Mouse (Mus musculus) kidney, postnatal 36 days (tissue): ENCODE measurements at regions not wholly inside any gene's neighbourhood (a gene's known extent, or its start where the extent isn't known, plus 50 kb on each side); places are given as distances from the start of the nearest gene placed in this dataset.
A peak's percentile ranks its signal among the peaks of the same experiment; 100 is the strongest.

ENCODE experiments used
- DNase-seq, 2 experiments: peaks; one replicate each; pipeline ENCODE4 v3.0.0; 2021 to 2022; ENCODE audit warnings: mixed read lengths in 2 of 2

DNA sequence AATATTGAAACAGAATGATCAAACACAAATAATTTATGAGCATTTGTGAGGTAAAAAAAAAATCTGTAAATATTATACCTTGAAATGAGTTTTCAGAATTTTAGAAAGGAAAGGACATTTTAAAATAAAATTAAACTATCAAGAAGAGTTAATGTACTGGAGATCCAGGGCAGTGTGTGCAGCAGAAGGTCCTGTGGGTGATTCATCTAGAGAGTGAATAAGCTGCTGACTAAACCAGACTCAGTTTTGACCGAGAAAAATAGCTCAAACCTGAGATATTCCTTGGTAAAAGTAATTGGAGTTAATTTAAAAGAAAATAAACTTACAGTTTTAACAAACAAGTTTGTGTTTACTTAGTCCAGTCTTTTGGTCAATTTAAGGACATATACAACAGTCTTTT, 1118.6 kb upstream of the Celf2 start:
- no peak for DNase-seq

DNA sequence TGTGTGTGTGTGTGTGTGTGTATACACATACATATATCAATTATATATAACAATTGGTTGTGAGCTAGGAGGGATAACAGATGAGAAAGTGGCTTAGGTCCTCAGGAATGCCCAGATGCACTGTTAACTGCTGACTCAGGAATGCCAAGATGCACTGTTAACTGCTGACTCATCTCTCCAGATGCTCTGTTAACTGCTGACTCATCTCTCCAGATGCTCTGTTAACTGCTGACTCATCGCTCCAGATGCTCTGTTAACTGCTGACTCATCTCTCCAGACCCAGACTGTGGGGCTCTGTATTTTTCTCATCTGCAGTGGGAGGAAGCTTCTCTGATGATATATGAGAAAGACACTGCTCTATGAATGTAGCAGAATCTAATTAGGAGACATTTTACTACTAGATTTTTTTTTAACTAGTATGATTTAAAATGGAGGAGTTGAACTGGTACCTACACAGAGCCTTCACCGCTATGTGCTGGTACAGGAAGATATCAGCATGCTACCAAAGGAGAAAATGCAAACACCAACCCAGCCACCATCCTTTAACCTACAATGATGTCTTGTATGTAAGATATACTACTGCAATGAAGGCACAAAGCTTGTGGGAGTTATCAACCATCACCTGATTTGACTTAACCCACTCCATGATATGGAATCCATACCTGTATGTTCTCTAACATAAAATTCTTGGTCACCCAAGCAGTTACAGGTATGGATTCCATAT, 1119.3 kb upstream of the Celf2 start:
- DNase-seq = no peak

DNA sequence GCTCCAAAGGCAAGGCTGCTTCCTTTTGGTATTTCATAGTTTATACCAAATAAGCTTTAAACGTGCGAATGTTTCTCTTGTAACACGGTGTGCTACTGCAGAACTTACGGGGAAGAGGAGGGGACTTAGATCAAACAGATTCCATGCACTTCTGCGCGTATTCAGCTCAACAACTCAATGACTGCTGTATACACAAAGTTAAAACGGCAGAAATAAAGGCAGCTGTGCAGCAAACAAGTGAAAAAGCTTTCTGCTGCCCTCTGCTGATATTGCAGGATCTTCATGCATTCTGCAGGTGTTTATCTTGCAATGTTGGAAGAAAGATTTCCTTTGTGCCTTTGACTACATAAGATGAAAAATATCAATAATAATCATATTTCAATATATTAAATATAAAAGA, 1128.7 kb upstream of the Celf2 start:
- DNase-seq = peak in 1 of 2 experiments; percentile 3

DNA sequence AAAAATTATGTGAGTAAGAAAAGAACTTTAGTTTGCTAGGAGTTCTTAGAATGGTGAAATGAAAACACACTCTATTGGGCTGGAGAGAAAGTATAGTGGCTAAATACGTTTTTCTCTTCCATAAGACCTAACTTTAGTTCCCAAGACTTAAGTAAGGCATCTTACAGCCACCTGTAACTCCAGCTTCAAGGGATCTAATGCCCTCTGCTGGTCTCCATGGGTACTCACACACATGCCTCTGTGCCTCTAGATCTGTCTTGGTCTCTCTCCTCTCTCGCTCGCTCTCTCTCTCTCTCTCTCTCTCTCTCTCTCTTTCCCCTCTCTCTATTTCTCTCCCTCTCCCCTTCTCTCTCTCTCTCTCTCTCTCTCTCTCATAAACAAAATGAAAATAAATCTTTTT, 1129.9 kb upstream of the Celf2 start:
- peak; percentile 9 to 32 for DNase-seq

- peak in 1 of 2 experiments; percentile 4 for DNase-seq
Observed at GRCm38 (mm10) chr2:8645463-8645862, 1136.1 kb upstream of the Celf2 start.

DNA sequence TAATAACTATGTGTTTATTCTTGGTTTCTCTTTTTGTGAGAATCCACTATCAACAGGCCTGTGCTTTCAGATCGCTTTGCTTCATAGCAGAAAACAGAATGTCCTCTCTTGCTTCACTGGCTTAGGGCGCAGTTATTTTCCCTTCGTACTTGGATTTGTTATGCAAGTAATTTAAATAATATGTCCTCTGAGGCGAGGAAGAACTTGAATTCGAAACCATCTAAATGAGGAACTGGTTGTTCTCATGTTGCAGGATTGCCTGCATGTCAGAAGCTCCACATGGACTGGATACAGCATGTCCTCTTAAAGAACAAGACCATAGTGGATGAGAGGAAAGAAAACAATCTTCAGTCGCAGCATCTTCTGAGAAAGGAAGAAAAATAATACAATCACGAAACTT, 1151.2 kb upstream of the Celf2 start:
- no peak for DNase-seq

- peak; percentile 50 to 85 for DNase-seq
Observed at GRCm38 (mm10) chr2:8673751-8674378, 1164.5 kb upstream of the Celf2 start.

- DNase-seq = no peak
Observed at GRCm38 (mm10) chr2:8675537-8675936, 1166.2 kb upstream of the Celf2 start.

DNA sequence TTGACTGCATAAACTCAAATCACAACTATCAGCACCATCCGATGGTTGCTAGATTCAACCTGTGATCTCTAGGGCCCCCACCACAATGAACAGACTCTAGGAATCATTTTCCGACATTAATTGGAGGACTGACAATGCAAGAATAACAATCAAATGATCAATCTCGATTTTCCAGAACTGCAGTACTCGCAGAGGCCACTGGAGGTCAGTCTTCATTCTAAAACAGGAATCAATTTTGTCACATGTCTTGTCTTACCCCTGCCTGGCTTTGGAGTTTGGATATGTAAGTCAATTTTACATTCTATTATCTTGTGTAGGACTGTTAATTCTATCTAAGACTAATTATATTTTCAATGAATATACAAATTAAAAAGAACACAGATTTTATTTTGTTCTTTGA, 1167.2 kb upstream of the Celf2 start:
- DNase-seq = peak in 1 of 2 experiments; percentile 42

DNA sequence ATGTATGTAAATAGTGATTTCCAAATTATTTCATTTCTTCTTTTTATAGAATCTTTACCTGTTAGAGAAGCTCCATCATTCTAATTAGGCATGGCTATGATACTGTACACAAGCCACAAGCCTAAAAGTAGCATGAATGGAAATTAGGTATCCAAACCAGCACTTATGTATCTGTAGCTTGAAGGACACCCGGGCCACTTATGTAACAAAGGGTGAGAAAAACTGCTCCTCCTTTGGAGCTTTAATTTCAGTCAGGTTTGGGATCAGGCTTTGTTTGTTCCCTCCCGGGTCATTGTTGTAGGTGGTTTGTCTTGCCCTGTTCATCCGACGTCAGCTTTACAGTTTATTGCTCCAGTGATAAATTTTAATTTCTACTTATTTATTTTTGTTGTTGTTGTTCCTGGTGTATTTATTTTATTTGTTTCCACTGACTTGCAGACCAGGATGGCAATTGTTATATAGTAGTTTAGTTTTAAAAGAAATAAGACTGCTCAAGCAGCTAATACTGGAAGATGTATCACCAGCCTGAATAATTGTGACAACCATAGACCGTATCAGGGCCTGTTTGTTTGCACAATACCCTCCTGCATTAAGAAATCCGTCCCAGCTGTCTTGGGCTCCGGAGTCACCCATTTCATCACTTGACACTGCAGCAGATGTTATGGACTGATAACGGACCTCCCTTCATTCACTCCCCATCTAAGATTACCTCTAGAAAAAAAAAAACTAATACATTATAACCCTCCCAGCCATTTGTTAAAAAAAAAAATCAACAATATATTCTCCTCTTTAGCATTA, 1181.7 kb upstream of the Celf2 start:
- DNase-seq = no peak

DNA sequence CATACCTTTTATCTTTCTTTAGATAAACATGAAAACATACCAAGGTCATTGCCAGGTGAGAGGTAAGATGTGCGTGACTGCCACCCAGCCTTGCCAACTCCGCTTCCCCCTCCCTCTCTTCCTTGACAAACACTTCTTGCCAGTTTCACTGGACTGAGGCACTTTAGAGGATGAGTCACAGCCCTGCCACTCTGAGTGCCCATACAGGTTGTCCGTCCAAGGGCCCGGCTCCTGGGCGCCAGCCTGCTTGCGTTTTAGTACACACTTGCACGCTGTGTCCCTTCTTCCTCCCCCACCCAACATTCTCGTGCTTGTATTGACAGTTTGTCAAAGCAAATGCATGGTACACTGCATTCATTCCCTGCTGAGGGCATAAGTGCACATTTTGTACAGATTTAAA, 1151.7 kb upstream of the 4930412O13Rik start:
- DNase-seq = peak; percentile 1 to 6

GRCm38 (mm10) chr2:8754142-8754541, 1126.9 kb upstream of the 4930412O13Rik start:
- peak; percentile 27 to 60 for DNase-seq

- peak in 1 of 2 experiments; percentile 5 for DNase-seq
Observed at GRCm38 (mm10) chr2:8756546-8756945, 1124.5 kb upstream of the 4930412O13Rik start.

DNA sequence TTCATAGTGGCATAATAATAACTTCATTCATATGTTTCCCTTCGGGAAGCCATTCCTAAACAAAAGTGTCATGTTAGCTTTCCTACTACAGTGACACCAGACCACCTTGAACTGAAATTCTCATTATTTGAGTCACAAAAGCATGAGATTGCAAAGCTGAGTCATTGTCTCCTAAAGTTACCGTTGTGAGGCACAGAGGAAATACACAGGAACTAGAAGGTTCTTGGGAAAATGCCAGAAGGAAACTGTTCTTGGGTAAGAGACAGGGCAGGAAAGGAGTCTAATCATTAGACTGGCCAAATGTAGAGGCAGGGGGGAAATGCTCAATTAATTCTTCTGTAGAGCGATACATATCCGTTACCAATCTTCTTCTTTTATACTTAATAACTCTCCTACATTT, 1110.4 kb upstream of the 4930412O13Rik start:
- peak in 1 of 2 experiments; percentile 5 for DNase-seq

DNA sequence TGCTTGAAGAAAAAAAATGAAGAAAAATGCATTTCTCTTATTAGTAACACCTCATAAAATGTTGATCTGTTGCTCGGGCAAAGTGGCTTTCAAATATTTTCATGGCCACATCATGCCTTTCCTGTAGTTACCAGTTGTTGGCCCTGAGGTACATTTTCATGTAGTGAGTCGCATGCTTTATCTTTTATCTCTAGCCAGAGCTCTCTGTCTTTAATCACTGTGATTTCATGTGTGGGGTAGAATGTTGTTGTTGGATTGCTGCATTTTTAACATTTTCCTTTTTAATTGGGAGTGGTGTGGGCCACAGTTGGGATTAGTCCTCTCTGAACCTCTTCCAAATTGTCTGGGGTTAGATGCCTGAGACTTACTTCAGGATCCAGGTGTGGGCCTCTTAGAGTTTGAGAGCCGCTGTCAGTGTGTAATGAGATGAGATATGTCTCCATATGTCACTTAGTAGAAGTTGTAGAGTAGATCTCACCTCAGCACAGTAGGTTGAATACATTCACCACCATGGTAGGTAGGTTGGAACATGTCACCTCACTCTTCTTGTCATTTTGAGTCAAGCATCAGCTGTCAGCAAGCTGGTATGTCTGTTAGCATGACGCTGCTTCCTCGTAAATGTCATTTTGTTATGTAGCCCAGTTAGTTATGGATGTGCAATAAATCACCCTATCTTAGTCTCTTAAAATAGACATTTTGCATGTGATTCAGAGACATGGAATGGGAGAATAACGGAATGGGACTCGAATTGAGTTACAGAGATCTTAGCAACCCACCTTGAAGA, 1099.7 kb upstream of the 4930412O13Rik start:
- no peak for DNase-seq

DNA sequence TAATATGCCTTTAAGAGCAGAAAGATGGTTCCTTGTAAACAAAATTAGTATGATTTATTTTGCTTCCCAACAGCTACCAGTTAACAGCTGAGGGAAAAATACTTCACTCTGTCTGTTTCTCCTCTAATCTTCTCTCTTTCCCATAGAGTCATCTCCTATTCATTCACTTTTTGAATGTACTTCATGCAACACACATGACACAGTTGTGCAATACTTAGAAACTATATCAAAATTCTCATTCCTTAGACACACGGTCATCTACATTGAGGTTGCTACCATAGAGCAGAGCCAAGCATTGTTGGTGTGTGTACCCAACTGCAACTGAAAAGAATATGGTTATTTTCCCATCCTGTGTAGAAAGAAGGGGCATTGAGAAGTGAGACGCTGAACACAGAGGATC, 1098.8 kb upstream of the 4930412O13Rik start:
- DNase-seq = no peak

DNA sequence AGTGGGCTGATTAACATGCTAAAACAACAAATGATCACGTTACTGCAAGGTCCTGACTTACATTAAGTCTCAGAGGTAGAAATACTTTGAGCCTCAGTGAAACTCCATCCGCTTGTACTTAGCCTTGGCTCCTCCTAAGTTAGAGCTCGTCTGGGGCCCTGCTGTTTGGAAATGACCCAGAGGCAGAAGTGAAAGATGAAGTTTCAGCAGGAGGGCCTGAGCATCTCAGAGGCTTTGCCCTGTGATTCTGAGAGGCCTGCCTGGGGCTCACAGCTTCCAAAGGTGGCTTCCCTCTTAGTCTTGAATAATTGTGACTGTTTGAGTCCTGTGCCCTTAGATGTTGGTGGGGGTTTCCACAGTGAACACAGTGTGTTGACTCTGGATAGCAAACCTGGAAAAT, 1079.0 kb upstream of the 4930412O13Rik start:
- DNase-seq = no peak

DNA sequence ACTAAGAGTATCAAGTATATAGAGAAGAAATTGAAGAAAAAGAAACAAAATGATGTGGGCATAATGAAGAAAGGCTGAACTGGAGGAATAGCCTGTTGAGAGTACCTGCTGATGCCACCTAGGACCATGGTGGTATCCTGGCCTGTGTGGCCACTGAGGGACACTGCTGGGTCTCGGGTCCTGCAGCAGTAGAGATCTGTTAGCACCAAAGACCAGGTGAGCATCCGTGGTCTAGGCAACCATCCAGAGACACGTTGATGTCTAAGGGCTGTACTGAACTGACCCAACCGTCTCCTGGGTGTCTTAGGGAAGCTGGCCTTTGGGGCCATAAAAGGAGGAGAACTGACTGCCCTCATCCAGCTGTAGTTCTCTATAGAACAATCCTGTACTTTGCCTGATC, 1071.4 kb upstream of the 4930412O13Rik start:
- no peak for DNase-seq

DNA sequence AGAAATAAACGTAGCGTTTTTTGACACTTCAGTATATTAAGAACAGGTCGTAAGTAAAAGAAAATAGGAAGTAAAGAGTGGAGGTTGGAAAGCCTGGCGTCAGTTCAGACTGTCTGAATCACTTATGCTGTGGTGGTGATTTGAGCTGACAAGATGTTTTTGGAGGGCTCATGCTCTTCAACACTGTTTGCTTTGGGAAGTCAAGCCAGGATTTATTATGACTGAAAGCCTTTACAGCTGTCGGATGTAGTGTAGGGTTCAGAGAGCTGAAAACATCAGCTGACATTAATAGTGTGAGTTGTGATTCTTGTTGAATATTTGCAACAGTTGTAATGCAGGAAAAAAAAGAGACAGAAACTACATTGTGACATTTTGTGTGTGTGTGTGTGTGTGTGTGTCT, 1062.9 kb upstream of the 4930412O13Rik start:
- no peak for DNase-seq

DNA sequence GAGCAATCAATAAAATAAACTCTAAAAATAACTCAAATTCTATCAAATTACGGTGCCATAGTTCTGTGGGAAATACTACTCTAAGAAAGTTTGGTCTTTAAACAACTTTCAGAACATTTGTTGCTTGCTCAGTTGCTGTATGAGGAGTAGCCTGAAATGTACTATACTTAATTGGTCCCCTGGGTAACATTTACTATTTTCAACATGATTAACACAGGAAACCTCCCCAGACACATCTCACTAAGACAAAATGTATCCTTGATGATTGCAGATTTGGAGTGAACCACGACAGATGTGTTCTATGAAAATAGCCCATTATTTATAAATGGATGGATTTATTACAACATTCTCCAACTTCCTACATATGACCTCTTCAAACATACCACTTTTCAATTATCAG, 1055.6 kb upstream of the 4930412O13Rik start:
- no peak for DNase-seq
